Mouse (Mus musculus): ENCODE results near the gene Tbx5.

DNA sequence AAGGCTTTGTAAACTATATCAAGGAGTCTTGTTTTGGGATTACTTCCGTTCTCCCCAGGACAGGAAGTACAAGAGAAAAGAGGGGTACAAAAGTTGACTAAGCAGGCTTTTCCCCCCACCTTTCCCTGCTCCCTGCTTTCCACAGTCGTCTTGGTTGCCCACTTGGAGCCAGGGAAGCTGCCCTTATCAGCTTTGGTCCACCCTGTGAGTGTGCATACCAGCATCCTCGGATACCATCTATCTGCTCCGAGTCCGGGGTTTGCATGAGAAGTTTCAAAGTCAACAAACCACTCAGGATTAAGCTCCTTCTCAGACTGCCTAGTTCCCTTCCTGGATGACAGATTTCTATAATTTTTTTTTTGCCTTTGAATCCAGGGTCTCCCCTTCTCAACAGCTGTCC lies 26.8 kb upstream of the Tbx5 start:
- TF ChIP-seq POLR2A (IDR thresholded peaks at IDR 0.05; ENCODE audit: low read depth, low read length) (no peak), CTCF (conservative IDR thresholded peaks at IDR 0.05; ENCODE audit: insufficient read depth, insufficient read length, low read depth, low read length) (no peak)

Data from kidney, adult 2 months (tissue).